Mouse (Mus musculus) gastrocnemius, adult 8-10 months (tissue): ENCODE measurements at regions not wholly inside any gene's neighbourhood (a gene's known extent, or its start where the extent isn't known, plus 50 kb on each side); places are given as distances from the start of the nearest gene placed in this dataset.

Source experiments
- DNase-seq, 2 experiments: peaks; one replicate each; pipeline ENCODE4 v3.0.0; 2022; ENCODE audit warnings: low spot score in 2 of 2

- no peak for DNase-seq
Observed at GRCm38 (mm10) chr19:16075512-16076086, 57.0 kb upstream of the Gnaq start.

- DNase-seq = no peak
Observed at GRCm38 (mm10) chr19:16075026-16075425, 57.6 kb upstream of the Gnaq start.

- no peak for DNase-seq
Observed at GRCm38 (mm10) chr19:16067314-16067713, 65.3 kb upstream of the Gnaq start.

DNA sequence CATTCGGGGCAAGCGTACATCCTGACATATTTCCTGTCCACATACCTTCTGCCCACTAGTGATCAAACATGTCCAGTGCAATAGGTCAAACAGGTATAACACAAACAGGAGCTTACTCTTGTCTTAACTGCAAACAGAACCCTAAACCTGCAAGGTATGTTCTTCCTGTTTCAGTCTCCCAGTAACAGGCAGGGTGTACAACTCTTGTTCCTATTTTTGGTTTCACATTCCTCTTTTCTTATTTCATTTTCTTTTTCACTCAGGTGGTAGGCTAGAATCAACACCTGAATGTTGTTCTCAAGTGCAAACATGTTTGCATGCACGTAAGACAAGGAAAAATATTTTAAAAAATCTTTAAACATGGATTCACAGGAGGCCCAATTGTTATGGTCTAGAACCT is 67.7 kb upstream of the Gnaq start:
- DNase-seq = no peak

DNA sequence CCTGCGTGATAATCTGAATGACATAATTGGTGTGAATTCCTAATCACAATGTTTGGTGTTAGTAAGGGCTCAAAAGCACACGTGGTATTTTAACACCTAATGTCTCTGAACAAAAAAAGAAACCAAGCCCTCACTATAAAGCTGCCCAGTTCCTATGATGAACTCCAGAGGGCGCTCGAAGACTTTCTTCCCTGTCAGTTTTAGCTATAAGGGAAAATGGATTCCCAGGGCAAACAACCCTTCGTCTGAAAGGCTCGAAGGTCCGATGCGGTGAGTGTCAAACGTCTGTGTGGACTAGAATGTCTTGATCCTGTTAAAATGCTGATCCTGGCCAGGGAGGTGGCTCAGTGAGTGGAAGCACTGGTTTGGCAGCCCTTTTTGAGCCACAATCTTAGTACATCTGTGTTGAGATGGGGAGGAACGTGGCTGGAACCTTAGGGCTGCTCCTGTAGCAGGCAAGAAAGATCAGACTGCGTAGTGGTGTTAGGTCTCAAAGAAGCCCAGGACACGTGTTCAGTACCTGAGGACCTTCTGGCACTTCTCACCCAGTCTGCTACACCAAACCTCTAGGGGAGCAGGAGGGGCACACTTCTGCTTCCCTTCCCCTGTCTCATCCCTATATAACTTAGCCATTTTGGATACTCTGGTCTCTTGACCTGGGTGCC is 68.6 kb upstream of the Gnaq start:
- peak; percentile 37 to 54 for DNase-seq

- DNase-seq = no peak
Observed at GRCm38 (mm10) chr19:16063533-16063915, 69.1 kb upstream of the Gnaq start.

DNA sequence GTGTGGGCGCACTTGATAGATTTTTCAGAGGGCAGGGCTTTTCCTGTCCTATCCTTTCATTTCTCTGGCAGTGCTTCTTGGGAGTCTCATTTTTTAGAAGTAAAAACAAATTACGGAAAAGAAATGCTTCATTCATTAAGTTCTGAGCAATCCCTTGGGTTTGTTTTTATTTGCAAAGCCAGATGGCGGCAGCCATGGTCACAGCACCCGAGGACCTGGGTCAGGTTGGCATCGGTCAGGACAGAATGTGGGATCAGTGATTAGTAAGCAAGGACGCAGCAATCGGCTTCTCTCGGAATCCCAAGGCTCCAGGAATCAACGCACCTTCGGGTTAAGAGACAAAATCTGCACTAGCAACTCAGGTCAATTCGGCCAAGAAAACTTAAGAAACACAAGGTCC is 70.8 kb upstream of the Gnaq start:
- DNase-seq = no peak

GRCm38 (mm10) chr19:16059026-16059425 is 73.6 kb upstream of the Gnaq start:
- no peak for DNase-seq

GRCm38 (mm10) chr19:16050220-16051055 is 65.6 kb upstream of the Cep78 start:
- DNase-seq = no peak

DNA sequence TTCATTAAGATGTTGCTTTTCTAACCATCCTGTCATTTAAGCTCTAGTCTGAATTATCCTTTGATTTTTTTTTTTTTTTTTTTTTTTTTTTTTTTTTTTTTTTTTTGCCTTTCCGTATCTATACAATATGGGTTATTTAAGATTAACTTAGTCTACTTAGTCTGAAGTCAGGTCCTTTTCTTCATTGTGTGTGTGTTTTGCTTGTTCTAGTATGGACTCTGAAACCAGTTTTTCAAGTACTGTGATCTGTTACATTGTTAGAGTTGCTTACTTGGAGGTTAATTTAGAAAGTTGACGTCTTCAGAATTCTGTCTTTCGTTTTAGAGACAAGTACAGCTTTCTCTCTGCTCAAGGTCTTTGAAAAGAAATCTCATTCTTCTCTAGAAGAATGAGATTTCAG is 64.9 kb upstream of the Cep78 start:
- no peak for DNase-seq

GRCm38 (mm10) chr19:16046977-16047376 is 62.2 kb upstream of the Cep78 start:
- DNase-seq = no peak

DNA sequence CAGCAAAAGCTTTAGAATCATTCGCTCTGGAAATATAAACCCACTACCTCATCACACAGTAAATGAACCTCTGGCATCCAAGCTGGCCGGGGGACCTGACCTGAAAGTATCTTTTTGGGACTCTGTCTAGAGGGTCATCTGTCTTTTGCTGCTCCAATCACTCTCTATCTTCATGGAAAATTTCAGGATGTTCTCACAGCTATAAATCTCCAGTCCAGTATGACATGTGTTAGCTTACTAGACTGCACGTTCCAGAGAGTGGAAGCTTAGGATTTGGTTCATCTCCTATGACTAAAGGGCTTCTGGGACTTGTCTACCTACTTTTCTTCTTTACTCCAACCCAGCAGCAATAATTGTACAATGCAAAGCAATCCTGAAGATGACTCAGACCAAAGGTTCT is 60.5 kb upstream of the Cep78 start:
- no peak for DNase-seq

- DNase-seq = no peak
Observed at GRCm38 (mm10) chr19:16044169-16044568, 59.4 kb upstream of the Cep78 start.

- DNase-seq = no peak
Observed at GRCm38 (mm10) chr19:16043007-16043406, 58.2 kb upstream of the Cep78 start.

- no peak for DNase-seq
Observed at GRCm38 (mm10) chr19:16041891-16042290, 57.1 kb upstream of the Cep78 start.

GRCm38 (mm10) chr19:16037806-16038205 is 53.0 kb upstream of the Cep78 start:
- no peak for DNase-seq
